Mouse (Mus musculus): ENCODE measurements around the gene Slc7a8. TPM values are rescaled to one million over a fixed set of nuclear protein-coding genes. Genes with fewer than 3 reads are reported as not detected.

The Slc7a8 gene
- polyA plus RNA-seq, 1 experiment from 2014 or later = 3.1 TPM

DNA sequence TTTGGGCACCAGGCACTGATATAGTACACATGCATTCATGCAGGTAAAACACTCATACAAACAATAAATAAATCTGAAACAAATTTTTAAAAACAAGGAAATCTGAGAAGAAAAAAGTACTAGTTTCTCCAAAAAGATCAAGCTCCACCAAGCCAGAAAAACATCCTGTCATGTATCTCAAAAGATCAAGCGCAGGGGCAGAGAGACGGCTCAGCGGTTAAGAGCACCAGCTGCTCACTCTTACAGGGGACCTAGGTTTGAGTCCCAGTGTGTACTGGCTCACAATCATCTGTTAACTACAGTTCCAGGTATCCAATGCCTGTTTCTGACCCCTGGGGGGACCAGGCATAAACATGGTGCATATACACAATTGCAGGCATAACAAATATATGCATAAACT lies 99.3 kb downstream of the Slc7a8 start:
- ATAC-seq (ENCODE audit: low FRiP score, low TSS enrichment) = no peak
- Histone ChIP-seq H3K4me2 (replicated peaks; ENCODE audit: low read depth) (no peak overlapping the region), H3K27me3 (ENCODE audit: control insufficient read depth, insufficient read depth, low read length) (no peaks in the 10 kb centered on the region), H3K9ac (ENCODE audit: low read length) (no peak overlapping the region), H3K27ac (replicated peaks) (no peak overlapping the region), H3K36me3 (ENCODE audit: control insufficient read depth, insufficient read depth, low read length) (peaks cover 10% of the 10 kb centered on the region; the same call in 1 of the 2 replicates), H3K9me3 (ENCODE audit: control insufficient read depth, low read length) (no peaks in the 10 kb centered on the region), H3K4me3 (ENCODE audit: low read depth, low read length) (no peak overlapping the region), H3K4me1 (replicated peaks; ENCODE audit: control insufficient read depth, insufficient read depth) (no peaks in the 10 kb centered on the region)
- no peak for TF ChIP-seq EP300 (optimal IDR thresholded peaks at IDR 0.05)
- no peak for TF ChIP-seq CTCF (IDR thresholded peaks at IDR 0.05; ENCODE audit: low read depth)
- DNase-seq (ENCODE audit: low spot score) = no peak
- 78% methylated on average over 3 of the region's 3 CpGs for WGBS

GRCm38 (mm10) chr14:54678657-54679304 lies 103.0 kb downstream of the Slc7a8 start:
- Histone ChIP-seq H3K4me3 (ENCODE audit: low read depth, low read length) (no peak overlapping the region), H3K9me3 (ENCODE audit: control insufficient read depth, low read length) (no peaks in the 10 kb centered on the region), H3K27ac (replicated peaks) (no peak overlapping the region), H3K4me2 (replicated peaks; ENCODE audit: low read depth) (no peak overlapping the region), H3K9ac (ENCODE audit: low read length) (no peak overlapping the region), H3K27me3 (ENCODE audit: control insufficient read depth, insufficient read depth, low read length) (no peaks in the 10 kb centered on the region), H3K4me1 (replicated peaks; ENCODE audit: control insufficient read depth, insufficient read depth) (no peaks in the 10 kb centered on the region), H3K36me3 (ENCODE audit: control insufficient read depth, insufficient read depth, low read length) (peaks cover 19% of the 10 kb centered on the region)
- no peak for TF ChIP-seq CTCF (IDR thresholded peaks at IDR 0.05; ENCODE audit: low read depth)
- TF ChIP-seq EP300 (optimal IDR thresholded peaks at IDR 0.05) = no peak
- no peak for DNase-seq (ENCODE audit: low spot score)
- ATAC-seq (ENCODE audit: low FRiP score, low TSS enrichment) = no peak
- 78% methylated on average over 16 of the region's 16 CpGs for WGBS

DNA sequence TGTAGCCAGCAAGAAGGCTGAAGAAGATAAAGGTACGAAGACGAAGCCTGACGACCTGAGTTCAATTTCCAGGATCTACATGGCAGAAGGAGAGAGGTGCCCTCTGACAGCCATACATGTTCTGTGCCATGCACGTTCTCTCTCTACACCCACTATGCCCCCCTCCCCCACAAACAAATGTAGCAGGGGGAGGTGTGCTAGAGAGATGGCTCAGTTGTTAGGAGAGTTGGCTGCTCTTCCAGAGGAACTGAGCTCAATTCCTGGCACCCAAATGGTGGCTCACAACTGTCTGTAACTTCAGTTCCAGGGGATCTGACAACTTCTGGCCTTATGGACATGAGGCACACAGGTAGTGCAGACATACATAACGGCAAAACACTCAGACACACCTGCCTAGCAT lies 105.5 kb downstream of the Slc7a8 start:
- Histone ChIP-seq H3K9me3 (ENCODE audit: control insufficient read depth, low read length) (no peaks in the 10 kb centered on the region), H3K9ac (ENCODE audit: low read length) (no peak overlapping the region), H3K27me3 (ENCODE audit: control insufficient read depth, insufficient read depth, low read length) (no peaks in the 10 kb centered on the region), H3K4me2 (replicated peaks; ENCODE audit: low read depth) (no peak overlapping the region), H3K4me1 (replicated peaks; ENCODE audit: control insufficient read depth, insufficient read depth) (no peaks in the 10 kb centered on the region), H3K27ac (replicated peaks) (no peak overlapping the region), H3K36me3 (ENCODE audit: control insufficient read depth, insufficient read depth, low read length) (peaks cover 17% of the 10 kb centered on the region), H3K4me3 (ENCODE audit: low read depth, low read length) (no peak overlapping the region)
- no peak for TF ChIP-seq EP300 (optimal IDR thresholded peaks at IDR 0.05)
- no peak for TF ChIP-seq CTCF (IDR thresholded peaks at IDR 0.05; ENCODE audit: low read depth)
- ATAC-seq (ENCODE audit: low FRiP score, low TSS enrichment) = no peak
- WGBS = 80% methylated on average over 5 of the region's 5 CpGs
- DNase-seq (ENCODE audit: low spot score) = no peak

DNA sequence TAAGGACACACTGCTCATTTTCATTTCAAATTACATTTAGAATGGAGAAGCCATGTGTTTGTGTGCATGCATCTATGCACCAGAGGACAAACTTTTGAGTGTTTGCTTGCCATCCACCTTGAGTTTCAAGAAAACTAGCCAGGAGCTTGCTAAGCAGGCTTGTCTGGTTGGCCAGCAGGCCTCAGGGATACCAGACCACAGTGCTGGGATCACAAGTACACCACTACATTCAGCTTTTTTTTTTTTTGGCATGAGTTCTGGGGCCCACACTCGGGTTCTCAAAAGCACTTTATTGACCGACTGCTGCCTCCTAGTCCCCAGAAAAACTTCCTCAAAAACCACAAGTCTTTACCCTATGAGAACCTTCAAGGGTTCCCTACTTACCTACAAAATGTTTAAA lies 107.4 kb downstream of the Slc7a8 start:
- TF ChIP-seq CTCF (IDR thresholded peaks at IDR 0.05; ENCODE audit: low read depth) (no peak), EP300 (optimal IDR thresholded peaks at IDR 0.05) (no peak)
- Histone ChIP-seq H3K9me3 (ENCODE audit: control insufficient read depth, low read length) (no peaks in the 10 kb centered on the region), H3K9ac (ENCODE audit: low read length) (no peak overlapping the region), H3K4me3 (ENCODE audit: low read depth, low read length) (no peak overlapping the region), H3K27ac (replicated peaks) (no peak overlapping the region), H3K4me1 (replicated peaks; ENCODE audit: control insufficient read depth, insufficient read depth) (no peaks in the 10 kb centered on the region), H3K36me3 (ENCODE audit: control insufficient read depth, insufficient read depth, low read length) (peaks cover 17% of the 10 kb centered on the region), H3K27me3 (ENCODE audit: control insufficient read depth, insufficient read depth, low read length) (no peaks in the 10 kb centered on the region), H3K4me2 (replicated peaks; ENCODE audit: low read depth) (no peak overlapping the region)
- 57% methylated on average over 2 of the region's 2 CpGs for WGBS
- no peak for DNase-seq (ENCODE audit: low spot score)
- ATAC-seq (ENCODE audit: low FRiP score, low TSS enrichment) = no peak

Other genes with a start within 250 kb of the Slc7a8 start
- 23.7 and 24.1 TPM in 2 replicates for gene Haus4, start 227.3 kb downstream of the Slc7a8 start, polyA plus RNA-seq (2015; fragmentation: Nextera tagmentation; extraction: Ambion mirVana)
- gene Ajuba, start 204.4 kb downstream of the Slc7a8 start, polyA plus RNA-seq (2015; fragmentation: Nextera tagmentation; extraction: Ambion mirVana) = 18.9 and 26.4 TPM in 2 replicates
- 2.4 and 3.0 TPM in 2 replicates for gene 4931414P19Rik, start 176.0 kb downstream of the Slc7a8 start, polyA plus RNA-seq (2015; fragmentation: Nextera tagmentation; extraction: Ambion mirVana)
- gene Psmb5, start 163.9 kb downstream of the Slc7a8 start, polyA plus RNA-seq (2015; fragmentation: Nextera tagmentation; extraction: Ambion mirVana) = 279 and 291 TPM in 2 replicates
- gene Psmb11, start 160.5 kb downstream of the Slc7a8 start, polyA plus RNA-seq (2015; fragmentation: Nextera tagmentation; extraction: Ambion mirVana) = 0.02 TPM in 1 of 2 replicates, not detected in the other
- not detected in 2 replicates for gene Gm17606, start 141.0 kb downstream of the Slc7a8 start, polyA plus RNA-seq (2015; fragmentation: Nextera tagmentation; extraction: Ambion mirVana)
- gene Cdh24, start 140.6 kb downstream of the Slc7a8 start, polyA plus RNA-seq (2015; fragmentation: Nextera tagmentation; extraction: Ambion mirVana) = 0.63 and 0.68 TPM in 2 replicates
- gene 1700123O20Rik, start 95.7 kb downstream of the Slc7a8 start, polyA plus RNA-seq (2015; fragmentation: Nextera tagmentation; extraction: Ambion mirVana) = 60.8 and 61.7 TPM in 2 replicates
- 37.0 and 46.9 TPM in 2 replicates for gene Acin1, start 95.0 kb downstream of the Slc7a8 start, polyA plus RNA-seq (2015; fragmentation: Nextera tagmentation; extraction: Ambion mirVana)
- gene Gm29776, start 83.1 kb downstream of the Slc7a8 start, polyA plus RNA-seq (2015; fragmentation: Nextera tagmentation; extraction: Ambion mirVana) = 0.08 and 0.11 TPM in 2 replicates
- 0.10 TPM in 1 of 2 replicates, not detected in the other for gene Cebpe, start 69.8 kb downstream of the Slc7a8 start, polyA plus RNA-seq (2015; fragmentation: Nextera tagmentation; extraction: Ambion mirVana)
- not detected in 2 replicates for gene Rnf212b, start 32.2 kb upstream of the Slc7a8 start, polyA plus RNA-seq (2015; fragmentation: Nextera tagmentation; extraction: Ambion mirVana)
- gene Homez, start 89.0 kb upstream of the Slc7a8 start, polyA plus RNA-seq (2015; fragmentation: Nextera tagmentation; extraction: Ambion mirVana) = 4.5 and 5.0 TPM in 2 replicates
- 1.7 and 2.2 TPM in 2 replicates for gene Ppp1r3e, start 95.6 kb upstream of the Slc7a8 start, polyA plus RNA-seq (2015; fragmentation: Nextera tagmentation; extraction: Ambion mirVana)
- gene Bcl2l2, start 101.4 kb upstream of the Slc7a8 start, polyA plus RNA-seq (2015; fragmentation: Nextera tagmentation; extraction: Ambion mirVana) = 4.3 and 4.7 TPM in 2 replicates
- 1.2 TPM in 2 replicates for gene Gm20521, start 101.5 kb upstream of the Slc7a8 start, polyA plus RNA-seq (2015; fragmentation: Nextera tagmentation; extraction: Ambion mirVana)
- gene Pabpn1, start 110.6 kb upstream of the Slc7a8 start, polyA plus RNA-seq (2015; fragmentation: Nextera tagmentation; extraction: Ambion mirVana) = 46.4 and 56.2 TPM in 2 replicates
- gene Slc22a17, start 131.2 kb upstream of the Slc7a8 start, polyA plus RNA-seq (2015; fragmentation: Nextera tagmentation; extraction: Ambion mirVana) = 15.4 and 20.6 TPM in 2 replicates
- gene Efs, start 144.2 kb upstream of the Slc7a8 start, polyA plus RNA-seq (2015; fragmentation: Nextera tagmentation; extraction: Ambion mirVana) = 14.1 and 16.8 TPM in 2 replicates
- 0.15 TPM in 1 of 2 replicates, not detected in the other for gene Il25, start 150.7 kb upstream of the Slc7a8 start, polyA plus RNA-seq (2015; fragmentation: Nextera tagmentation; extraction: Ambion mirVana)
- gene Cmtm5, start 154.3 kb upstream of the Slc7a8 start, polyA plus RNA-seq (2015; fragmentation: Nextera tagmentation; extraction: Ambion mirVana) = 3.3 and 4.6 TPM in 2 replicates
- 0.27 and 0.29 TPM in 2 replicates for gene Myh6, start 185.0 kb upstream of the Slc7a8 start, polyA plus RNA-seq (2015; fragmentation: Nextera tagmentation; extraction: Ambion mirVana)
- gene Gm17428, start 195.0 kb upstream of the Slc7a8 start, polyA plus RNA-seq (2015; fragmentation: Nextera tagmentation; extraction: Ambion mirVana) = not detected in 2 replicates
- gene Myh7, start 212.7 kb upstream of the Slc7a8 start, polyA plus RNA-seq (2015; fragmentation: Nextera tagmentation; extraction: Ambion mirVana) = 1.4 and 2.4 TPM in 2 replicates
- 54.4 and 55.2 TPM in 2 replicates for gene Ngdn, start 233.5 kb upstream of the Slc7a8 start, polyA plus RNA-seq (2015; fragmentation: Nextera tagmentation; extraction: Ambion mirVana)